10 mouse cellular contexts compared by ENCODE assay signal in the genomic region with DNA sequence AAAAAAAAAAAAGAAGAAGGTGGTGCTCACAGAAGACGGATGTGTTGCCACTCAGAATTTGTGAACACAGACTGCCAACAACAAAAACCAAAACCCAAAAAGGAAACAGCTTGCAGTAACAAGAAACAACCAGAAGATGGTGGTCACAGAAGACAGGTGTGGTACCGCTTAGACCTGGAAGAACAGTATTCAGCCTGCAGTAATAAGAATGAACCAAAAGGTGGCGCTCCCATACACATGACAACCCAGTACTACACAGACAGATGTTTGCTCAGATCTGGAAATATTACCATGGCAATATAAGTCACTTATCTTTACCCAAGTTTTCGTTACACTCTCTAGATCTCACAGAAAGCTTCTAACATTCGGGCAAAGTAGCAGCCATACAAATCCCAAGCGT. TPM values are rescaled to one million over a fixed set of nuclear protein-coding genes. Genes with fewer than 3 reads are reported as not detected.
A peak's percentile ranks its signal among the peaks of the same experiment; 100 is the strongest.
DNase-seq lines count a peak whose midpoint lies in the region; ATAC-seq and TF ChIP-seq lines count a peak whose summit lies in the region.
"Had no signal": no experiment of that assay in that cellular context is flagged by ENCODE, and none has a peak within 500 bp of the region (broad histone marks: within the 10 kb centered on the region; RNA-seq: fewer than 3 reads in every experiment).

No protein-coding gene starts in this region.

- peaks cover 0 to 8% of the 10 kb centered on the region in 2 experiments; a peak in 2 of 4 replicates for H3K4me1 ChIP-seq in ES-E14 (ENCODE audit: control insufficient read depth in 2 of 2, insufficient read depth in 2 of 2, low read length in 2 of 2, poor library complexity in 1 of 2)

- H3K9ac ChIP-seq in ES-E14 (ENCODE audit: insufficient read depth, low read depth, low read length, poor library complexity, severe bottlenecking): no peak overlapping the region

- H3K36me3 ChIP-seq in ES-E14 (ENCODE audit: control insufficient read depth, insufficient read depth, low read length, poor library complexity, severe bottlenecking): no peaks in the 10 kb centered on the region

- H3K9me3 ChIP-seq in ES-E14 (ENCODE audit: control insufficient read depth, insufficient read depth, low read depth, low read length): no peaks in the 10 kb centered on the region

- DNase-seq in heart, postnatal 10 days: peak; percentile 7 to 19
- no peak for DNase-seq in heart, postnatal 36 days
- DNase-seq in ES-E14 (ENCODE audit: low read depth, low spot score): peak; percentile 88
- peak; percentile 27 for DNase-seq in embryo, embryonic 11.5 days (ENCODE audit: low read depth, low spot score)
- peak; percentile 5 to 29 for DNase-seq in layer of hippocampus, postnatal 10 days (ENCODE audit: low spot score in 2 of 2)
- DNase-seq in right cerebral cortex, postnatal 14 days: peak; percentile 4
- no peak for DNase-seq in neural tube, embryonic 10.5 days (ENCODE audit: extremely low spot score, low spot score)

- H3K27ac ChIP-seq in ES-E14 (ENCODE audit: insufficient read depth, low read depth, low read length, poor library complexity, severe bottlenecking): no peak overlapping the region

- intact Hi-C loops in heart, postnatal 10 days (cut with DNase I): loop anchor here (5.0 to 10.0 kb wide), 2 partner anchors 136 to 804 kb away; no protein-coding TSS in a partner anchor
- intact Hi-C loops in heart, postnatal 36 days (cut with DNase I): no loop called here

- no peak overlapping the region for H3K4me3 ChIP-seq in ES-E14 (ENCODE audit: insufficient read depth in 1 of 2, low read depth in 1 of 2, low read length in 2 of 2, poor library complexity in 1 of 2, severe bottlenecking in 1 of 2)

- no peak for ATAC-seq in megakaryocyte, adult 5-6 weeks (ENCODE audit: poor library complexity, severe bottlenecking)

- in situ Hi-C loops in ES-E14 (cut with MboI; ENCODE audit: low sequenced_read_pairs in 2 of 2, unreplicated experiment in 2 of 2): loop anchor here in 1 of 2 experiments (25.0 kb wide), 1 partner anchor 126 kb away; a partner anchor contains a TSS

TF ChIP-seq in ES-E14, 5 proteins besides CTCF, POLR2A, EP300 and RAD21:
- peak; percentile 37; the same call in 1 of the 2 replicates for TF ChIP-seq ZNF384 (IDR thresholded peaks at IDR 0.05; ENCODE audit: low read depth, low read length)
- peak; percentile 100 for TF ChIP-seq ZC3H11A (IDR thresholded peaks at IDR 0.05; ENCODE audit: borderline replicate concordance, low read depth, low read length)
- TF ChIP-seq HCFC1 (IDR thresholded peaks at IDR 0.05; ENCODE audit: borderline replicate concordance, insufficient read depth, low read length): no peak

RNA-seq across cellular contexts. Expression of a gene that starts 17.1 kb away (rescaled TPM):
- not detected for total RNA-seq in heart, postnatal 10 days (2021)
- not detected for total RNA-seq in heart, postnatal 36 days (2021)
- 0.58 and 1.5 TPM in 2 replicates for total RNA-seq in ES-E14 (2012; rRNA removed)
- total RNA-seq in layer of hippocampus, postnatal 10 days (2021): not detected
- not detected in 2 replicates for total RNA-seq in megakaryocyte, adult 5-6 weeks (2015)
- not detected in 2 replicates for total RNA-seq in megakaryocyte, adult 5-6 weeks (2017)
- total RNA-seq: layer of hippocampus, postnatal 25 days; neutrophil, adult 5-6 weeks had no signal

RNA-seq across cellular contexts. Expression of a gene that starts 32.7 kb away (rescaled TPM):
- not detected for total RNA-seq in heart, postnatal 10 days (2021)
- total RNA-seq in heart, postnatal 36 days (2021): not detected
- total RNA-seq in ES-E14 (2012; rRNA removed): 4.2 and 8.8 TPM in 2 replicates
- total RNA-seq in layer of hippocampus, postnatal 10 days (2021): not detected
- not detected in 2 replicates for total RNA-seq in megakaryocyte, adult 5-6 weeks (2015)
- not detected in 2 replicates for total RNA-seq in megakaryocyte, adult 5-6 weeks (2017)
- total RNA-seq: layer of hippocampus, postnatal 25 days; neutrophil, adult 5-6 weeks had no signal

RNA-seq across cellular contexts. Expression of a gene that starts 48.0 kb away (rescaled TPM):
- total RNA-seq in heart, postnatal 10 days (2021): not detected
- total RNA-seq in heart, postnatal 36 days (2021): not detected
- 10.6 and 11.2 TPM in 2 replicates for total RNA-seq in ES-E14 (2012; rRNA removed)
- not detected for total RNA-seq in layer of hippocampus, postnatal 10 days (2021)
- not detected in 2 replicates for total RNA-seq in megakaryocyte, adult 5-6 weeks (2015)
- not detected in 2 replicates for total RNA-seq in megakaryocyte, adult 5-6 weeks (2017)
- total RNA-seq: layer of hippocampus, postnatal 25 days; neutrophil, adult 5-6 weeks had no signal

Comparison
In these comparisons a context has a peak if more than half of its experiments do, and no peak if none do; other contexts are left out.
1. DNase-seq: peak in heart, postnatal 10 days (2 of 2), ES-E14 (single experiment), embryo, embryonic 11.5 days (single experiment), layer of hippocampus, postnatal 10 days (2 of 2) and right cerebral cortex, postnatal 14 days (single experiment); none in heart, postnatal 36 days (0 of 2) and neural tube, embryonic 10.5 days (single experiment).
2. RNA of a gene that starts 48.0 kb away (total RNA-seq): 10.6 to 11.2 TPM in ES-E14; not detected in heart, postnatal 10 days, not detected in heart, postnatal 36 days, not detected in layer of hippocampus, postnatal 10 days and not detected in megakaryocyte, adult 5-6 weeks; every median in the first group is over 10 times any median in the second.